Mouse (Mus musculus): ENCODE data around the gene Lce3e.

Lce3e gene

DNA sequence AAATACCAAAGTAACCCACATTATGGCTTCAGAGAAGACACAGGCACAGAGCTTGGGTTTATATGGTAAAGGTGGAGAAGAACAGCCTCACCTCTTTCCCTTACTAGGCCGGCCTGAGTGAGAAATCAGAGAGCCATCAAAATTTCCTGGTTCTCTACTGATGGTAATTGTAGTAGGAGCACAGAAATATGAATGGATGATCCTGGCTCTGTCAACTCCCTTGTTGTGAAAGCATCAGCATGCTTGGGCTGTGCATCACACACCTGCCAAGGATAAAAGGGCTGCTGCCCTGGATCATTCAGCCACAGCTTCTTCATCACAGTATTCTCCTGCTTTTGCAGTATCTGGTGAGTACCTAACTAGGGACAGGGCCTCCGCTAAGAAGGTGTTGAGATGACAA lies at the start of gene Lce3e:
Gene Lce3e, plus strand, starts transcription at position 301 of the 400 bp plus-strand sequence.
- DNase-seq (ENCODE audit: low read depth, low spot score): no peak

DNA sequence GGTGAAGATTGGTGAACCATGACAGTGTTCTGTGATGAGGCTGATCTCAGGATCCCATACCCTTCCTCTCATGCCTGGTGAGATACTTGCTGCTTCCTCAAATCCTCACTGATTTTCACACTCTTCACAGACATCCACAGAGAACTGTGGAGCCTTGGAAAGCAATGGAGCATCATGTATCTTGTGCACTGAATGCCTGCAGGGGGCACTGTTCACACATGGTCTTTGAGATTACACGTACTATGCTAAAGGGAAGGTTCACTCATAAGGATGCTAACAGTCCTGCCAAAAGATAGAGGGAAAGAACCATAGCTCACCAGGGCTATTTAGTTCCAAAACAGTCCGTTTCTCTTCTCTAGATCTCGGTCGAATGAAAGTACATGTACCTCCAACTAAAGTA lies 46.5 kb upstream of the Lce3e start:
- DNase-seq (ENCODE audit: low read depth, low spot score): peak; percentile 57

DNA sequence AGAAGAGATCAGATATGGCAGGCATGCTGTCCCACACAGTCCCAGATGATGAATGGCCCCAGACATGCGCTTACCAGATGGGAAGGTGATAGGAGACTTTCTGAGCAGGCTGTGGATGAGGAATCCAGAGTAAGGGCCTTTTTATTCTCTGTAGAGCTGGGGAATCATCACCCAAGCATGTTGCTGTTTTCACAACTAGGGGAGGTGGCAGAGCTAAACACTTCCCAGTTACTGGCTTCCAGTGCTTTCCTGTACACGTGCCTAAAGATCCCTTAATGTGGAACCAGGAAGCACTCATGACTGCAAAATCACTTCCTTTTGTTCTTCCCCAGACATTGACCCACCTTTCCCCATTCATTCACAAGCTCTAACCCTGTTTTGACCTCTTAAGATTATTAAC lies 40.7 kb upstream of the Lce3e start, which contains the start of gene Lce3a:
Gene Lce3a, minus strand, starts transcription at position 101 of the 400 bp plus-strand sequence.
- no peak for DNase-seq (ENCODE audit: low read depth, low spot score)

DNA sequence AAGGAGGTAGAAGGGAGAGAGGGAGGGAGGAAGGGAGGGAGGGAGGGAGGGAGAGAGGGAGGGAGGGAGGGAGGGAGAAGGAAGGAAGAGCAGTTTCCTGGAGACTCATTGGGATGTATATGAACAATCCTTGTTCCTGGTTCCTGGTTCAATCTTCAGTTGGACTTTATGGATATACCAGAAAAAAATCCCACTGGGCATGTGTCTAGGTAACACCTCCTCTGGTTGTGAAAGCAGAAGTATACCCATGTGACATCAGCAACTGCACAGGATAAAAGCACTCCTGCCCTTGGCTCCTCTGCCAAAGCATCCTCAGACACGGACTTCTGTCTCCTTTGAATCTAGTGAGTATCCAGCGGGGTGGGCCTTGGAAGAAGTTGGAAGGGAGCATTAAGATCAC lies 34.2 kb upstream of the Lce3e start, which contains the start of gene Lce3b:
Gene Lce3b, plus strand, starts transcription at position 301 of the 400 bp plus-strand sequence.
- no peak for DNase-seq (ENCODE audit: low read depth, low spot score)

DNA sequence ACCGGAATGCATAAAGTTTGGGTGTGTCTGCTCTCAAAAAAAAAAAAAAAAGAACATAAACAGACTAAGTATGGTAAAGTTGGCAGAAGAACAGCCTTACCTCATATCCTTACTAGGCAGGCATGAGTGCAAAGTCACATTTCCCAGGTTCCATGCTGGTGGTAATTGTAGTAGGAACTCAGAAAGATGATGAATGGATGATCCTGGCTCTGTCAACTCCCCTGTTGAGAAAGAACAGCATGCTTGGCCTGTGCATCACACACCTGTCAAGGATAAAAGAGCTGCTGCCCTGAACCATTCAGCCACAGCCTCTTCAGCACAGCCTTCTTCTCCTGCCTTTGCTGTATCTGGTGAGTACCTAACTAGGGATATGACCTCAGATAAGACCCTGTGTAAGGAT lies 22.7 kb upstream of the Lce3e start, which contains the start of gene Lce3c:
Gene Lce3c, plus strand, starts transcription at position 301 of the 400 bp plus-strand sequence.
- no peak for DNase-seq (ENCODE audit: low read depth, low spot score)

DNA sequence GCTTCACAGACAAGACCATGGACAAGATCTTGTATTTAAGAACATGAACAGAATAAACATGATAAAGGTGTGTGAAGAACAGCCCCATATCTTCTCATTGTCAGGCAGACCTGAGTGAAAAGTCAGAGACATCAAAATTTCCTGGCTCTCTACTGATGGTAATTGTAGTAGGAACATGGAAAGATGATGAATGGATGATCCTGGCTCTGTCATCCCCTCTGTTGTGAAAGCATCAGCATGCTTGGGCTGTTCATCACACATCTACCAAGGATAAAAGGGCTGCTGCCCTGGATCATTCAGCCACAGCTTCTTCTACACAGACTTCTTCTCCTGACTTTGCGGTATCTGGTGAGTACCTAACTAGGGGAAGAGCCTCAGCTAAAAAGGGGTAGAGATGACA lies 9.8 kb upstream of the Lce3e start, which contains the start of gene Lce3d:
Gene Lce3d, plus strand, starts transcription at position 301 of the 400 bp plus-strand sequence.
- no peak for DNase-seq (ENCODE audit: low read depth, low spot score)

DNA sequence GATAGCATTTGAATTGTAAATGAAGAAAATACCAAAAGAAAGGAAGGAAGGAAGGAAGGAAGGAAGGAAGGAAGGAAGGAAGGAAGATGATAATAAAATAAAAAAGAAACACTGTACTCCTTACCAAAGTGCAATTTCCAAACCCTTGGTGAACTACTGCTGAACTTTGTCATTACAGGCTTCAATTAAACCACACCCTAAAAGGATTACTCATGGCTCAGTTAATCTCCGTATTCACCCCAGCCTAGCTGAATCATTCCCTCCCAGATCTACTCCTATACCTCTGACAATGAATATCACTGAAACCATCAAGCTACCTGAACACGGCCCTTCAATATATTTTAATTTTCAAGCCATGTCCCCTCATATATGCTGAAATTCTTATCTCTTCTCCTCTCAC lies 11.6 kb downstream of the Lce3e start:
- no peak for DNase-seq (ENCODE audit: low read depth, low spot score)

DNA sequence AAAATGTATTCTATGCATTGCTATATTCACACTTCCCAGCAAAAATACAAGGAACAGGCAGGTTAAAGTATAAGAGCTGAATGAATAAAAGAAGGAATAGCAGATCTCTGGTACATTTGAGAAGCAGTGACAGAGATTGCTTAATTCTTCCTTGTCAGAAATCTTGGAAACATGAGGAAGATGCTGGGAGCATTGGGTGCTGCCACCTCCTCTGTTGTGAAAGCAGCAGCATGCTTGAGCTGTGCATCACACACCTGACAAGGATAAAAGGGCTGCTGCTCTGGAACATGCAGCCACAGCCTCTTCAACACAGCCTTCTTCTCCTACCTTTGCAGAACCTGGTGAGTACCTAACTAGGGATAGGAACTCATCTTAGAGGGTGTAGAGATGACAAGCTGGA lies 25.1 kb downstream of the Lce3e start, which contains the start of gene Lce3f:
Gene Lce3f, plus strand, starts transcription at position 301 of the 400 bp plus-strand sequence.
- no peak for DNase-seq (ENCODE audit: low read depth, low spot score)

DNA sequence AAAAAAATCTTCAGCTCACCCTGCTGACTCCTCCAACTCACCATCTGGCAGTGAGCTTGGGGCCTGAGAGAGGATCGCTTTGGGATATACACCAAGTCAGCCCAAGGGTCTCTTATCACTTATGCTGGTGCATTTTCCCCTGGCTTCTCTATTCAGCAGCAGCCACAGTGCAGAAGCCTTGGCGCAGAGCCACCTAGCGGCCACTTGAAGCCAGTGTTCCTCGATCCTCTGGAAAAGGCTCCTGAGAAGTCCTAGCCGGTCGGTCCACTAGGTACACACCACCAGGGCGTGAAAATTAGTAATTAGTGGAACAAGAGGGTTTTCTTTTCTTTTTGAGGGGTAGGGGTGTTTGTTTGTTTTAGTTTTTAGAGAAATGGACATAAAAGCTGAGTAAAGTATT lies 31.8 kb downstream of the Lce3e start:
- DNase-seq (ENCODE audit: low read depth, low spot score): peak; percentile 69

DNA sequence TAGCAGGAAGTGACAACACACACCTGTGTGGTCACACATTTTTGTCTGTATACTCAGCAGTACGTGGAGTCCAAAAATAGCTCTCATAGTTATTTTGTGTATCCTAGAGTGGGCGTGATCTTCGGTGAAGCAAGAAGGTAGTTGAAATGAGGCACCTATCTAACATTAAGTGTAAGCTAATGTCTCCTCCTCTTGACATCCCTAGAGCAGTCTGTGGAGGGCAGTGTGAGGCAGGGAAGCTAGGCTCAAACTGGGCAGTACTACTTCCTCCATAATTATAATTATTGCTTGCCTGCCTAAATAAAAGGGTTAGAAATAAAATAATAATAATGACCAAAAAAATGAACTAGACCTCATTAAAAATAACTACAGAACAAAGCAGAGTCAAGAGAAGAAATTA lies 33.8 kb downstream of the Lce3e start:
- no peak for DNase-seq (ENCODE audit: low read depth, low spot score)

DNA sequence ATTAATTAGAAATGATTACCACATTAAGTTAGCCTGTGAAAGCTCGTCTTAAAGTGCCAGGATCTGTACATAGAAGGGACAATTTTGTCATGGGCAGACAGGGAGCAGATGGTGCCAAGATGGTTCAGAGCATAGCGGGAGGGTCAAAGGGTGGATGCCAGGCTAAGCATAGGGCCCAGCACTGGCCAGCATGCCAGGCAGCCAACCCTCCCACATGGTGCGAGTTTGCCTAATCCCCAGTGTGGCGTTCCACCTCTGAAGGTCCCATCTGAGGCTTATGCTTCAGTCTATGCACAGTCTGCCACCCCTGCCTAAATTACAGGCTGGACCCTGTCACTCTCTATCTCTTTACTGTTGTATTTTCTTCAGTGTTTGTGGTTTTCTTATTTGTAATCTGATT lies 36.0 kb downstream of the Lce3e start:
- DNase-seq (ENCODE audit: low read depth, low spot score): no peak

DNA sequence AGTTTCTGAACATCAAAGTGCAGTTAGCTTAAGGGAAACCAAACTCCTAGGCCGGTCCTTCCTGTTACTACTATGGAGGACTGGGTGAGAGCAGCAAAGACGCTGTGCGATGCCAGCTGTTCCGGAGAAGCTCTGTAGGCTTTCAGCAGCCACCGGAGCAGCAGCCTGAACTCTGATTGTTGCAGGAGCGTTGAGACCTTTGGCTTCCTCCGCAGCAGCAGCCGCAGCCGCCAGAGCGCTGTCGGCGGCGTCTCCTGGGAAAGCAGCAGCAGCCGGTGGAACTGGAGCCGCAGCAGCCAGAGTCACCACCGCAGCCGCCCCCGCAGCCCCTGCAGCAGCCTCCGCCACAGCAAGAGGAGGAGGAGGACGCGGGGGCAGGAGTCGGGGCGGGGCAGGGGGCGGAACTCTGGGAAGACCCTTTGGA lies 47.5 kb downstream of the Lce3e start:
- DNase-seq (ENCODE audit: low read depth, low spot score): peak; percentile 80

DNA sequence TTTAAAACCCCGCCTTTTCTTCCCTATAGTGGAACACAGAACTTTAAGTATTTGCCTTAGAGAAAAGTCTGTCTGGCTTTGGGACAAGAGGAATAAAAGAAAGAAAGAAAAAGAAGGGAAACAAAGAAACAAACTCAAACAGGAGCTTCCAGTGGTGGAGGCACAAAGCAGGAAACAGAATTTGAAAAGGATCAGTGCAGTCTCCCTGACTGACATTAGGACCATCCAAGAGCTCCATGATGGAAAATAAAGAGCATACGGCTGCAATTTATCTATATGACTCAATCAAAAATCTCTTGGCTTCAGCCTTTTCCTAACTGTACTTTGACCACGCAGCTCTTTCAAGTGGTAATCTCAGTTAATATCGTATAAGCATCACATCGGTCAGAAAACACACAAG lies 48.0 kb downstream of the Lce3e start:
- DNase-seq (ENCODE audit: low read depth, low spot score): no peak

DNA sequence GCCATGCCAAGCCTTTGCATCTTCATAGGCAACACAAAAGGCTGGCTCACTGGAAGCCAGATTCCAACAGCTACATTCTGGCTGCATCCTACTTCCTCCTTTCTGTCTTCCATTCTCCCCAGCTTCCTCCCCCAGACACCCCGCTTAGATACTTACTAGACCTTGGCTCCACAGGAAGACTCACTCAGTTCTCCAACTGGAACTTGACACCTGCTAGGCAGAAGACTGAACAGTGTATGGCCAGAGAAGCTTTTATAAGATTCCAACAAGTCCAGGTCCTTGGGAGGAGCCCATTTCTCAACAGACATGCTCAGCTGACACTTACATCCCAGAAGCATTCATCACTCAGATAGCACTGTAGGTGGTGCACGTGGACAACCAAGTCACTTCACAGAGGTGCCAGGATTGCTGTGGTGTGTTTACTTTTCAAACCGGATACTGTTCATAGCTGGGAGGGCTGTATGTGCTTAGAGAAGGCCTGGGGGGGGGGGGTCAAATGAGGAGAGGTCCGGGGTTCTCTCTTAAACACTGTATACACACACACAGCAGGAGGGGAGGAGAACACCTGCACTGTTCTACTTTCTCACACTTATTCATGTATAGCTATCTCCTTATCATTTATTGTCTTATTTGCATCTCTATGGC lies 48.7 kb downstream of the Lce3e start, which contains the start of gene Crct1:
Gene Crct1, minus strand, starts transcription at position 228 of the 645 bp plus-strand sequence.
- peak; percentile 85 for DNase-seq (ENCODE audit: low read depth, low spot score)
